Mouse (Mus musculus) cerebellum, adult 11 months (tissue): Measurements from ENCODE around the gene Acsbg1.
A peak's percentile ranks its signal among the peaks of the same experiment; 100 is the strongest.
"Not testable (repeated sequence)": the region's sequence is repeated elsewhere in the genome, so short reads cannot be mapped to it uniquely, and the experiment has no call there.

Experiments
- DNase-seq: peaks from one replicate; pipeline ENCODE4 v3.0.0; 2022

The Acsbg1 gene

GRCm38 (mm10) chr9:54604131-54604654 lies 57.5 kb downstream of the Acsbg1 start:
- DNase-seq = no peak

GRCm38 (mm10) chr9:54602916-54603315 lies 58.8 kb downstream of the Acsbg1 start:
- no peak for DNase-seq

GRCm38 (mm10) chr9:54602386-54602785 lies 59.3 kb downstream of the Acsbg1 start:
- no peak for DNase-seq

- DNase-seq = no peak
These were observed 64.8 kb downstream of the Acsbg1 start for GRCm38 (mm10) chr9:54596752-54597465.

- DNase-seq = not testable (repeated sequence)
These were observed 68.0 kb downstream of the Acsbg1 start for GRCm38 (mm10) chr9:54593652-54594051.

- no peak for DNase-seq
These were observed 73.8 kb downstream of the Acsbg1 start for GRCm38 (mm10) chr9:54587863-54588262.

GRCm38 (mm10) chr9:54586199-54587061 lies 75.2 kb downstream of the Acsbg1 start, which contains the start of gene Idh3a:
TSS of gene Idh3a (plus strand) at chr9:54586334.
- DNase-seq = peak; percentile 95

GRCm38 (mm10) chr9:54585839-54586198 lies 75.9 kb downstream of the Acsbg1 start:
- no peak for DNase-seq

GRCm38 (mm10) chr9:54584127-54584526 lies 77.5 kb downstream of the Acsbg1 start:
- not testable (repeated sequence) for DNase-seq

- no peak for DNase-seq
These were observed 78.0 kb downstream of the Acsbg1 start for GRCm38 (mm10) chr9:54583712-54584111.

- no peak for DNase-seq
These were observed 90.4 kb downstream of the Acsbg1 start for GRCm38 (mm10) chr9:54571130-54571839.

- DNase-seq = no peak
These were observed 92.9 kb downstream of the Acsbg1 start for GRCm38 (mm10) chr9:54568732-54569131.

- DNase-seq = no peak
These were observed 94.7 kb downstream of the Acsbg1 start for GRCm38 (mm10) chr9:54566958-54567357.

GRCm38 (mm10) chr9:54560831-54561601 lies 100.7 kb downstream of the Acsbg1 start:
- no peak for DNase-seq

- peak; percentile 79 for DNase-seq
These were observed 101.7 kb downstream of the Acsbg1 start, which contains the start of gene Cib2 for GRCm38 (mm10) chr9:54559771-54560471. TSS of gene Cib2 (minus strand) at chr9:54560218.

GRCm38 (mm10) chr9:54558731-54559130 lies 102.9 kb downstream of the Acsbg1 start:
- no peak for DNase-seq

GRCm38 (mm10) chr9:54555044-54555443 lies 106.6 kb downstream of the Acsbg1 start:
- no peak for DNase-seq
